12 mouse cellular contexts compared by ENCODE assay signal in the genomic region with DNA sequence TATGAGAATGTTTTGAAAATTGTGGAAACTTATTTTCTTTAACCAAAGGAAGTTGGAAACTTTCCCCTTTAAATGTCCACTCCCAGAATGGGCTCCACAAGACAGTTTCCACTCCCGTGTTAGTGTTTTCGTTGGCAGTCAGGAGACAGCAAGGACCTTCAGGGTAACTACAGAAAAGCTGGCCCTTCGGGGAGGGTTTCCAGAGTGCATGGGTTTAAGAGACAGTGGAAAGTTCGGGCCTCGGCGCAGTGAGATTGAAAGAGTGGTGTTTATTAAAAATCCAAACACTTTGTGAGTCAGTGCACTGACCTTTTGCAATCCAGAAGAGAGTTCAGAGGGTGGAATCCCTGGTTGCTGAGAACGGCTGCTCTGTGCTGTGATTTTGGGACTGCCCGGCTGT.
DNase-seq lines count a peak whose midpoint lies in the region; ATAC-seq lines count a peak whose summit lies in the region.
"Had no signal": no experiment of that assay in that cellular context is flagged by ENCODE, and none has a peak within 500 bp of the region (broad histone marks: within the 10 kb centered on the region; RNA-seq: fewer than 3 reads in every experiment).

No protein-coding gene starts in this region.

- intact Hi-C loops in heart, postnatal 36 days (cut with DNase I), result no loop called here

- peak overlapping the region; percentile 52; the same call in 1 of the 2 replicates for H3K27ac ChIP-seq in heart, embryonic 10.5 days
- peak overlapping the region; percentile 68 for H3K27ac ChIP-seq in heart, embryonic 11.5 days (ENCODE audit: low read depth, low read length)
- H3K27ac ChIP-seq in lung, embryonic 16.5 days (ENCODE audit: low read length), result peak overlapping the region; percentile 59
- no peak overlapping the region for H3K27ac ChIP-seq in forebrain, embryonic 16.5 days (ENCODE audit: low read length)
- H3K27ac ChIP-seq: forebrain, embryonic 10.5 days; liver, embryonic 14.5 days had no signal

- 0 out of 2 replicates have a peak, but pooled peaks cover 5% of the 10 kb centered on the region for H3K4me1 ChIP-seq in heart, embryonic 10.5 days
- peaks cover 4% of the 10 kb centered on the region; the same call in 1 of the 2 replicates for H3K4me1 ChIP-seq in heart, embryonic 11.5 days (ENCODE audit: control insufficient read depth, insufficient read depth, low read length)
- peaks cover 7% of the 10 kb centered on the region for H3K4me1 ChIP-seq in lung, embryonic 16.5 days (replicated peaks; ENCODE audit: control insufficient read depth, insufficient read depth, low read length)
- H3K4me1 ChIP-seq in forebrain, embryonic 16.5 days (replicated peaks; ENCODE audit: control insufficient read depth, insufficient read depth, low read length), result no peaks in the 10 kb centered on the region

- no peak for DNase-seq in heart, embryonic 10.5 days (ENCODE audit: low spot score)
- DNase-seq in heart, postnatal 36 days, result no peak
- peak; percentile 93 for DNase-seq in adipocyte (ENCODE audit: low spot score)
- no peak for DNase-seq in testis, postnatal 10 days (ENCODE audit: low spot score)
- DNase-seq in cerebellum, adult 11-12 months, result no peak
- DNase-seq: cerebellum, adult 8-10 months; retina, postnatal 1 day had no signal

- no peaks in the 10 kb centered on the region for H3K9me3 ChIP-seq in heart, embryonic 10.5 days
- H3K9me3 ChIP-seq in heart, embryonic 11.5 days (replicated peaks; ENCODE audit: control insufficient read depth, low read length), result no peaks in the 10 kb centered on the region
- H3K9me3 ChIP-seq in lung, embryonic 16.5 days (ENCODE audit: control insufficient read depth, low read length), result no peaks in the 10 kb centered on the region
- H3K9me3 ChIP-seq in forebrain, embryonic 16.5 days (ENCODE audit: control insufficient read depth, low read length), result no peaks in the 10 kb centered on the region
- H3K9me3 ChIP-seq: forebrain, embryonic 10.5 days had no signal

- WGBS in heart, embryonic 10.5 days, result 71% methylated on average over 8 of the region's 8 CpGs
- 66% methylated on average over 8 of the region's 8 CpGs for WGBS in heart, embryonic 11.5 days (ENCODE audit: insufficient replicate concordance)
- 32% methylated on average over 8 of the region's 8 CpGs for WGBS in lung, embryonic 16.5 days
- WGBS in forebrain, embryonic 16.5 days, result 88% methylated on average over 8 of the region's 8 CpGs

- no peak overlapping the region for H3K4me3 ChIP-seq in heart, embryonic 10.5 days
- no peak overlapping the region for H3K4me3 ChIP-seq in heart, embryonic 11.5 days (ENCODE audit: low read depth, low read length)
- no peak overlapping the region for H3K4me3 ChIP-seq in lung, embryonic 16.5 days (ENCODE audit: low read length)
- no peak overlapping the region for H3K4me3 ChIP-seq in forebrain, embryonic 16.5 days (replicated peaks; ENCODE audit: low read length)
- H3K4me3 ChIP-seq: forebrain, embryonic 10.5 days had no signal

- ATAC-seq in heart, embryonic 11.5 days (replicated peaks; ENCODE audit: insufficient number of reproducible peaks, low FRiP score, low TSS enrichment), result no peak
- 0 out of 2 replicates have a peak, but pooled peaks have one; percentile 20 for ATAC-seq in lung, embryonic 16.5 days (ENCODE audit: low read depth)
- no peak for ATAC-seq in forebrain, embryonic 16.5 days

- H3K4me2 ChIP-seq in heart, embryonic 11.5 days, result no peak overlapping the region
- H3K4me2 ChIP-seq in lung, embryonic 16.5 days (ENCODE audit: low read depth, low read length), result no peak overlapping the region
- H3K4me2 ChIP-seq in forebrain, embryonic 16.5 days (ENCODE audit: low read length), result no peak overlapping the region

- H3K36me3 ChIP-seq in heart, embryonic 10.5 days, result 0 out of 2 replicates have a peak, but pooled peaks cover 6% of the 10 kb centered on the region
- no peaks in the 10 kb centered on the region for H3K36me3 ChIP-seq in heart, embryonic 11.5 days (ENCODE audit: control insufficient read depth, insufficient read depth, low read length)
- H3K36me3 ChIP-seq in lung, embryonic 16.5 days (ENCODE audit: control insufficient read depth, insufficient read depth, low read length), result no peaks in the 10 kb centered on the region
- no peaks in the 10 kb centered on the region for H3K36me3 ChIP-seq in forebrain, embryonic 16.5 days (ENCODE audit: control insufficient read depth, insufficient read depth)

- H3K9ac ChIP-seq in heart, embryonic 11.5 days (ENCODE audit: low read depth, low read length), result no peak overlapping the region
- H3K9ac ChIP-seq in lung, embryonic 16.5 days (ENCODE audit: low read length), result no peak overlapping the region
- no peak overlapping the region for H3K9ac ChIP-seq in forebrain, embryonic 16.5 days (replicated peaks; ENCODE audit: low read depth, low read length)
- H3K9ac ChIP-seq: liver, embryonic 14.5 days had no signal

- no peaks in the 10 kb centered on the region for H3K27me3 ChIP-seq in heart, embryonic 10.5 days (ENCODE audit: insufficient read depth, poor library complexity, severe bottlenecking)
- no peaks in the 10 kb centered on the region for H3K27me3 ChIP-seq in heart, embryonic 11.5 days (ENCODE audit: control insufficient read depth, insufficient read depth, low read length)
- no peaks in the 10 kb centered on the region for H3K27me3 ChIP-seq in lung, embryonic 16.5 days (ENCODE audit: control insufficient read depth, insufficient read depth, low read depth, low read length)
- no peaks in the 10 kb centered on the region for H3K27me3 ChIP-seq in forebrain, embryonic 16.5 days (replicated peaks; ENCODE audit: control insufficient read depth, insufficient read depth, low read length)
